Mouse (Mus musculus): ENCODE data around the gene Ifi206. TPM values are rescaled to one million over a fixed set of nuclear protein-coding genes. Genes with fewer than 3 reads are reported as not detected.

Gene Ifi206
- polyA plus RNA-seq, 1 experiment, result 27.2 TPM

- Histone ChIP-seq H3K4me3 (ENCODE audit: control insufficient read depth, insufficient read depth, low read length) (peak overlapping the region; percentile 16; the same call in 1 of the 2 replicates), H3K4me1 (replicated peaks; ENCODE audit: control insufficient read depth, insufficient read depth, low read length) (peaks cover 17% of the 10 kb centered on the region), H3K36me3 (ENCODE audit: control insufficient read depth, insufficient read depth, low read length) (no peaks in the 10 kb centered on the region), H3K27me3 (ENCODE audit: control insufficient read depth, insufficient read depth, low read length) (no peaks in the 10 kb centered on the region), H3K27ac (ENCODE audit: control insufficient read depth, insufficient read depth, low read length) (peak overlapping the region; percentile 81)
- peak; percentile 52 for DNase-seq
- TF ChIP-seq POLR2A (IDR thresholded peaks at IDR 0.05; ENCODE audit: control insufficient read depth, extremely low read depth, insufficient read depth, low read length, poor library complexity) (no peak), CTCF (IDR thresholded peaks at IDR 0.05; ENCODE audit: borderline replicate concordance, control insufficient read depth, extremely low read depth, insufficient read depth, low read length, poor library complexity) (no peak)
- WGBS, result 2% methylated on average over 4 of the region's 4 CpGs
These were observed 49.6 kb downstream of the Ifi206 start for GRCm38 (mm10) chr1:173441210-173441609.

- Histone ChIP-seq H3K27me3 (ENCODE audit: control insufficient read depth, insufficient read depth, low read length) (no peaks in the 10 kb centered on the region), H3K36me3 (ENCODE audit: control insufficient read depth, insufficient read depth, low read length) (no peaks in the 10 kb centered on the region), H3K27ac (ENCODE audit: control insufficient read depth, insufficient read depth, low read length) (peak overlapping the region; percentile 42; the same call in 1 of the 2 replicates), H3K4me1 (replicated peaks; ENCODE audit: control insufficient read depth, insufficient read depth, low read length) (peaks cover 17% of the 10 kb centered on the region), H3K4me3 (ENCODE audit: control insufficient read depth, insufficient read depth, low read length) (no peak overlapping the region)
- 2% methylated on average over 1 of the region's 1 CpGs for WGBS
- peak; percentile 35 for DNase-seq
- TF ChIP-seq POLR2A (IDR thresholded peaks at IDR 0.05; ENCODE audit: control insufficient read depth, extremely low read depth, insufficient read depth, low read length, poor library complexity), result no peak
- TF ChIP-seq CTCF (IDR thresholded peaks at IDR 0.05; ENCODE audit: borderline replicate concordance, control insufficient read depth, extremely low read depth, insufficient read depth, low read length, poor library complexity), result no peak
These were observed 50.2 kb downstream of the Ifi206 start for GRCm38 (mm10) chr1:173440681-173441080.

GRCm38 (mm10) chr1:173437161-173437953 is 53.5 kb downstream of the Ifi206 start:
- Histone ChIP-seq H3K27me3 (ENCODE audit: control insufficient read depth, insufficient read depth, low read length) (no peaks in the 10 kb centered on the region), H3K4me1 (replicated peaks; ENCODE audit: control insufficient read depth, insufficient read depth, low read length) (peaks cover 21% of the 10 kb centered on the region), H3K36me3 (ENCODE audit: control insufficient read depth, insufficient read depth, low read length) (no peaks in the 10 kb centered on the region), H3K27ac (ENCODE audit: control insufficient read depth, insufficient read depth, low read length) (no peak overlapping the region), H3K4me3 (ENCODE audit: control insufficient read depth, insufficient read depth, low read length) (no peak overlapping the region)
- TF ChIP-seq POLR2A (IDR thresholded peaks at IDR 0.05; ENCODE audit: control insufficient read depth, extremely low read depth, insufficient read depth, low read length, poor library complexity) (no peak), CTCF (IDR thresholded peaks at IDR 0.05; ENCODE audit: borderline replicate concordance, control insufficient read depth, extremely low read depth, insufficient read depth, low read length, poor library complexity) (no peak)
- DNase-seq, result no peak
- WGBS, result 18% methylated on average over 6 of the region's 6 CpGs

- DNase-seq, result no peak
- no peaks in the 10 kb centered on the region for H3K36me3 ChIP-seq (ENCODE audit: control insufficient read depth, insufficient read depth, low read length)
- peaks cover 12% of the 10 kb centered on the region for H3K4me1 ChIP-seq (replicated peaks; ENCODE audit: control insufficient read depth, insufficient read depth, low read length)
- H3K27me3 ChIP-seq (ENCODE audit: control insufficient read depth, insufficient read depth, low read length), result no peaks in the 10 kb centered on the region
- TF ChIP-seq CTCF (IDR thresholded peaks at IDR 0.05; ENCODE audit: borderline replicate concordance, control insufficient read depth, extremely low read depth, insufficient read depth, low read length, poor library complexity) (no peak), POLR2A (IDR thresholded peaks at IDR 0.05; ENCODE audit: control insufficient read depth, extremely low read depth, insufficient read depth, low read length, poor library complexity) (no peak)
- H3K27ac ChIP-seq (ENCODE audit: control insufficient read depth, insufficient read depth, low read length), result no peak overlapping the region; the same call in 1 of the 2 replicates
- no peak overlapping the region for H3K4me3 ChIP-seq (ENCODE audit: control insufficient read depth, insufficient read depth, low read length)
- WGBS, result 6% methylated on average over 2 of the region's 2 CpGs
These were observed 58.4 kb downstream of the Ifi206 start for GRCm38 (mm10) chr1:173432411-173432810.

- Histone ChIP-seq H3K27me3 (ENCODE audit: control insufficient read depth, insufficient read depth, low read length) (no peaks in the 10 kb centered on the region), H3K36me3 (ENCODE audit: control insufficient read depth, insufficient read depth, low read length) (no peaks in the 10 kb centered on the region), H3K27ac (ENCODE audit: control insufficient read depth, insufficient read depth, low read length) (no peak overlapping the region), H3K4me1 (replicated peaks; ENCODE audit: control insufficient read depth, insufficient read depth, low read length) (peaks cover 6% of the 10 kb centered on the region), H3K4me3 (ENCODE audit: control insufficient read depth, insufficient read depth, low read length) (no peak overlapping the region)
- 88% methylated on average over 5 of the region's 5 CpGs for WGBS
- peak; percentile 39 for DNase-seq
- TF ChIP-seq POLR2A (IDR thresholded peaks at IDR 0.05; ENCODE audit: control insufficient read depth, extremely low read depth, insufficient read depth, low read length, poor library complexity), result no peak
- TF ChIP-seq CTCF (IDR thresholded peaks at IDR 0.05; ENCODE audit: borderline replicate concordance, control insufficient read depth, extremely low read depth, insufficient read depth, low read length, poor library complexity), result no peak
These were observed 60.7 kb downstream of the Ifi206 start for GRCm38 (mm10) chr1:173429995-173430699.

GRCm38 (mm10) chr1:173427385-173427784 is 63.5 kb downstream of the Ifi206 start:
- TF ChIP-seq CTCF (IDR thresholded peaks at IDR 0.05; ENCODE audit: borderline replicate concordance, control insufficient read depth, extremely low read depth, insufficient read depth, low read length, poor library complexity) (no peak), POLR2A (IDR thresholded peaks at IDR 0.05; ENCODE audit: control insufficient read depth, extremely low read depth, insufficient read depth, low read length, poor library complexity) (no peak)
- Histone ChIP-seq H3K27ac (ENCODE audit: control insufficient read depth, insufficient read depth, low read length) (no peak overlapping the region), H3K4me3 (ENCODE audit: control insufficient read depth, insufficient read depth, low read length) (no peak overlapping the region), H3K27me3 (ENCODE audit: control insufficient read depth, insufficient read depth, low read length) (no peaks in the 10 kb centered on the region), H3K36me3 (ENCODE audit: control insufficient read depth, insufficient read depth, low read length) (no peaks in the 10 kb centered on the region), H3K4me1 (replicated peaks; ENCODE audit: control insufficient read depth, insufficient read depth, low read length) (0 out of 2 replicates have a peak, but pooled peaks cover 3% of the 10 kb centered on the region)
- 88% methylated on average over 8 of the region's 8 CpGs for WGBS
- no peak for DNase-seq

Measured in thymus, adult 2 months (tissue).